Mouse (Mus musculus) cerebellum, adult 2 months (tissue): ENCODE measurements at regions not wholly inside any gene's neighbourhood (a gene's known extent, or its start where the extent isn't known, plus 50 kb on each side); places are given as distances from the start of the nearest gene placed in this dataset.

Experiments used
- CTCF ChIP-seq: fragments of 200-500 bp; IDR thresholded peaks from 2 replicates; pipeline ENCODE4 v1.5.1; 2011; ENCODE audit warnings: low read depth, mild to moderate bottlenecking, control low read depth, low read length, moderate library complexity, borderline replicate concordance; ENCODE audit not compliant: insufficient read depth
- POLR2A ChIP-seq: fragments of 200-500 bp; IDR thresholded peaks from 2 replicates; pipeline ENCODE4 v1.6.1; 2011; ENCODE audit warnings: low read length, control low read depth, borderline replicate concordance; ENCODE audit not compliant: insufficient read depth

DNA sequence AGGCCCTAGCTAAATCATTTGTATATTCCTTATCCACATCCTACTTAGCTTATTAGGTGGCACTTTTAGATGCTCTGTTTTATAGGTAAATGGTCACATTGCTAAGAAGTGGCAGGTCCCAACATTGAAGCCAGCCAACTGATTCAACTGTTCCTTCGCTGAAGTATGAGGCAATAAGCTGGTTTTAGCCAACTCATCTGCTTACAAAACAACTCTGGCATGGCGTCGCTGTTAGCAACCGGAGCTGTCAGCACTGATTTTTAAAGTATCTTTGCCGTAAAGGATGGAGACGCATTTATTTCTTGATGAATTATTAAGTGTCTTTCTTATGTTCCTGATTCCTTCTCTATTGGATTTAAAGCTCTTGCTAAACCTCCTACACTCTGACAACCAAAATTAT lies 63.4 kb upstream of the Man1a2 start:
- TF ChIP-seq POLR2A, result no peak
- TF ChIP-seq CTCF, result no peak
